Mouse (Mus musculus) heart, postnatal 10 days (tissue): ENCODE data around the gene Pdgfra. TPM values are rescaled to one million over a fixed set of nuclear protein-coding genes. Genes with fewer than 3 reads are reported as not detected.

Experiments
- DNase-seq, 2 experiments: peaks; one replicate each; pipeline ENCODE4 v3.0.0; 2021
- intact Hi-C: fragments of 180-260 bp; cut with DNase I; formaldehyde crosslinking; loops from one replicate; pipeline ENCODE4 v1.15.1; 2025
- total RNA-seq, 2 experiments: library from RNA; stranded (reverse); gene quantifications; 2 replicates each; pipeline ENCODE4 v1.2.3; 2021

Pdgfra gene
- total RNA-seq, 2 experiments from 2014 or later = 43.3 to 51.1 TPM

DNA sequence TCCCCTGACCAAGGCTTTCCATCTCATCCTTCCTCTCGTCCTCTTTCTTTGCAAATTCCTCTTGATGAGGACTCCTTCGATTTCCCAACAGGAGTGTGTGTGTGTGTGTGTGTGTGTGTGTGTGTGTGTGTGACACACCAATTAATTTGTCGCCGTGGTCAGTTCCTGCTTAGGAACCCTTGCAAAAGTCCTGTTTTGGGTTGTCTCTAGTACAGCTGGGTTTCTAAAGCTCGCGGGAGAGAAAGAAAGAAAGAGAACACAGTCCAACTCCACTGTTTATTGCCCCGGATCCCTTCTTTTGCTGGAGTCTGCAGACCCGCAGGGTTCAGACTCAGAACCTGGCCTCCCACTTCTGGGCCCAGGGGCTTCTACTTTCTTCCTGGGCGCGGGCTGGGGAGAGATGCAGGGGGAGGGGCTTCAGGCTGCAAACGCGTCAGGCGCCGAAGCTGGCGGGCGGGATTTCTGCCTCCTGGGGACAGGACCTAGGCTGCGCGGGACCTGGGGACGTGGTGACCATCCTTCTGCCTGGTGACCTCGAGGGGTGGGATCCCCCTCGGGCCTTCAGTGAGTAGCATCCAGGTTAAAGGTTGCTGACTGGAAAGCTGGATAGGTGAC lies 2.6 kb downstream of the Pdgfra start:
- DNase-seq = peak; percentile 67 to 70
- intact Hi-C loops = loop anchor here (5.0 kb wide), 2 partner anchors 617 to 1392 kb away; partner anchors contain the start of gene Fip1l1

- intact Hi-C loops = loop anchor here (5.0 kb wide), 1 partner anchor 618 kb away; the partner anchor contains the start of gene Fip1l1
- DNase-seq = no peak
Measured at GRCm38 (mm10) chr5:75155281-75155680, 3.2 kb downstream of the Pdgfra start.

DNA sequence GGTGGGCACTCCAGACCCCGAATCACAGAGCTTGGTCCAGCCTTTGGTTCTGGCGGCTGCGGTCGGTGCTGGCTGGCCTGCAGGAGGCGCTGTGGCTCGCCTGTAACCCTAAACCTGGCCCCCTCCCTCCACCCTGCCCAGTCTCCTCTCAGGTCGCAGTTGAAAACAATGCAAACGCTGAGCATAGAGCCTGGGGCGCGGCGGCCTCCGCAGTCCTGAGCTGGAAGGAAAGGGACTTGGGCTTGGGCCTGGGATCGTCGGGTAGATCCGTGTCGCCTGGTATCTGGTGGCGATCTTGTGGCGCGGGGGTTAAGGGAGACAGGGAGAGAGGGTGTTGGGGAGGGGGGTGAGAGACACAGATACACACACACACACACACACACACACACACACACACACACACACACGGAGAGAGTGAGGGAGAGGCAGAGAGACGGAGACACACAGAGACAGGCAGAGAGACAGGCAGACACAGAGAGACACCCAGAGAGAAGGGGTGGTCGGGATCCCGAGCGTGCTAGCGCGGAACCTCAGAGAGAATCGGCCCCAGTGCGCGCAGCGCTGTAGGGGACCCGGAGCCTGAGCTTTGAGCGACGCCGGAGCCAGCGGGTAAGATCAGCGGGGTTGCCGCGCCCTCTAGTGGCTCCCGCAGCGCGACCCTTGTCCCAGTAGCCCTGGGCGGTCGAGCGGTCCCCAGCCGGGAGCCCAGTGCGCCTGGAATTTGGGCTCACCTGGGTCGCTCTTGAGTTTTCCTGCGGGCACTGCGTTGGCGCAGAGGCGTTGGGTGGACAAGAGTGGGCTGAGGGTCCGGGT lies 3.9 kb downstream of the Pdgfra start:
- peak; percentile 91 to 93 for DNase-seq
- intact Hi-C loops = loop anchor here (2.0 to 5.0 kb wide), 5 partner anchors 363 to 1469 kb away; partner anchors contain the start of gene Fip1l1

- peak in 1 of 2 experiments; percentile 64 for DNase-seq
- intact Hi-C loops = loop anchor here (1.0 to 5.0 kb wide), 6 partner anchors 364 to 1470 kb away; partner anchors contain the start of gene Fip1l1
Measured at GRCm38 (mm10) chr5:75156554-75157036, 4.5 kb downstream of the Pdgfra start.

GRCm38 (mm10) chr5:75157038-75157437 lies 4.9 kb downstream of the Pdgfra start:
- peak; percentile 82 to 84 for DNase-seq
- intact Hi-C loops = loop anchor here (1.0 to 5.0 kb wide), 6 partner anchors 364 to 1470 kb away; partner anchors contain the start of gene Fip1l1

- DNase-seq = no peak
- intact Hi-C loops = no loop called here
Measured at GRCm38 (mm10) chr5:75160530-75161170, 8.6 kb downstream of the Pdgfra start.

DNA sequence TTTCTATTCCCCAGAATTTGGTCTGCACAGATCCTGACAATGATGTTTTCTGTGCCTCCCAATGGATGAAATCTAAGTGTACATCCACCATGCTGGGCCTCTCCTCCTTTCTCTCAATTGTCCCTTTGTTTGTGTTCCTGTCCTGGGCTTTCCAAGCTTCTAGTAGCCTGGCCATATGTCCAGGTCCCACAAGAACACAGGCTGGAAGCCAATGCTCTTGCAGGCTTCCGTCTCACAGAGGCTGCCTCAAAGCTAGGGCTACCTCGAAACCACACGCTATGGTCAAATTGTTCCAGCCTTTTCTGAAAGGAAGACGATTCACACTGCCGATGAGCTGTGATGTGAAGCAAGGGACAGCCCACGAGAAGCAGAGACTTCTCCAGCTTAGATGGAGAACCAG lies 9.5 kb downstream of the Pdgfra start:
- intact Hi-C loops = no loop called here
- no peak for DNase-seq

DNA sequence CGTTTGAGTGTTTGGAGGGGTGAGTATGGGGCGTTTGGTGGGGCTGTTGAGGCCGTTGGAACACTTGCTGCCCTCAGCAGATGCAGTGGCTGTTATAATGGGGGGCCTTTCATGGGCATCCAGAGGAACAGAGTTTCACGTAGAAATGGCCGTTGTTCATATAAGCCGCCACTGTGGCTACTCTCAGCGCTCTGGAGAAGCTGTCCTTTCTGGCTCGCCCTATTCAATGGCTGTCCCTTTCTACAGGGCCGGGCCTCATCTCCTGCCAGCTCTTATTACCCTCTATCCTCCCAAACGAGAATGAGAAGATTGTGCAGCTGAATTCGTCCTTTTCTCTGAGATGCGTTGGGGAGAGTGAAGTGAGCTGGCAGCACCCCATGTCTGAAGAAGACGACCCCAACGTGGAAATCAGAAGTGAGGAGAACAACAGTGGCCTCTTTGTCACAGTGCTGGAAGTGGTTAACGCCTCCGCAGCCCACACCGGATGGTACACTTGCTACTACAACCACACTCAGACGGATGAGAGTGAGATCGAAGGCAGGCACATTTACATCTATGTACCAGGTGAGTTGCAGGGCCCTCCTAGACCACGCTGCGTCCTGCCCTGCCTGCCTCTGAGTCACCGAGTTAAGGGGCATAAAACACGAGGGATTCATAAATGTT lies 11.3 kb downstream of the Pdgfra start:
- no peak for DNase-seq
- intact Hi-C loops = no loop called here

- intact Hi-C loops = no loop called here
Measured at GRCm38 (mm10) chr5:75164688-75165087, 12.6 kb downstream of the Pdgfra start.

DNA sequence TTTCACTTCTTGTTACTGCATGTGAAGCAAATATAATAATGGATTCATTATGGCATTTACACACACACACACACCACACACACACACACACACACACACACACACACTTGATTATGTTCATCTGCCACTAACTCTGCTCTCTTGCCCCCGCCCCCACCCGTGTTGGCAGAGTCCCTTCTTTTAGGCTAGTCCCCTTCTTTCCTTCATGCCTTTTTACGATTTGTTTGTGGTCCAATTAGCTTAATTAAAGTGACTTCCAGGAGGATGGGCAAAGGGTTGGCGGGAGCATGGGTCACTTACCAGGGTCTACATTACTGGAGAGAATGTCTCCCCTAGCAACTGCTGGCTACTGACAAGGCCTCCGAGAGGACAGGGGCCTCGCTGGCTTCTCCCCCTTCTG lies 17.7 kb downstream of the Pdgfra start:
- DNase-seq = no peak
- intact Hi-C loops = no loop called here

More at GRCm38 (mm10) chr5:75164688-75165087, 12.6 kb downstream of the Pdgfra start:
- DNase-seq = peak in 1 of 2 experiments; percentile 34

GRCm38 (mm10) chr5:75171859-75172258 lies 19.8 kb downstream of the Pdgfra start:
- intact Hi-C loops = no loop called here
- DNase-seq = no peak

- intact Hi-C loops = no loop called here
- DNase-seq = no peak
Measured at GRCm38 (mm10) chr5:75179249-75179648, 27.2 kb downstream of the Pdgfra start.

DNA sequence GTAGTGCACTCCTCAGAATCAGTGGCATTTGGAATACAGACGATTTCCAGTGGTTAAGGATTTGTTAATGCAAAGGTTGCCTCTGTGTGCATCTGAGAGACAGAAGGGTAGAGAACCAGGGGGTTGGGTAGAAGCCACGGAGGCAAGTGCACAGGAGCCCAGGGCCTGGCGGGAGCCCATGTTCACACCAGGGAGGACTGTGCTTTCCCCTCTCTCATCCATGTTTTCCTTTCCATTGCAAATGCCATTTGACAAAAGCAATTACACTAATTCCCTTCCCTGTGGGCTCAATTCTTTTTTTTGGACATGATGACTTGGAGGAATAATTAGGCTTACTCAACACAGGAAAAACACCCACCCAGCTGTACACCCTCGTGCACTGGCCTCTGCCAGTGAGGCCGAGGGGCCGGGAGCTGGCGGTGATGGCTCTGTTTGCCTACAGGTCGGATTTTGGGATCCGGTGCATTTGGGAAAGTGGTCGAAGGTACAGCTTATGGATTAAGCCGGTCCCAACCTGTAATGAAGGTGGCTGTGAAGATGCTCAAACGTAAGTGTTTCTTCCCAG lies 27.7 kb downstream of the Pdgfra start:
- intact Hi-C loops = no loop called here
- DNase-seq = no peak

DNA sequence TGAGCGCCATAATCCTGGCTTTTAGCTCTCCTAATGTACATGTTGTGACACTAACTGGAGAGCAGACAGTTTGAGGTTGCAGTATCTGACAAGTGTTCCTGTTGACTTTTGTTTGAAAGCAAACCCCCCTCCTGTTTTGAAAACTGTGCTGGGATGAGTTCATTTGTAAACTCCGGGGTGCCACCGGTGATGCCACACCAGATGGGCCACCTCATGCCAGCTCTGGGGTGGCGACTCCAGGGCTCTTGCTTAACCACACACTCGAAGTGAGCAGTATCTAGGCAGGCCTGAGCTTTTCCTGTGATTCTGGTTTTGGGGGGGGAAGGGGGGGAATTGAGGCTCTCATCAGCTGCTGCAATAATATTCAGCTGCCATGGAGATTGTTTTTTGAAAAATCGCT lies 31.6 kb downstream of the Pdgfra start:
- DNase-seq = no peak
- intact Hi-C loops = no loop called here

- DNase-seq = peak in 1 of 2 experiments; percentile 20
- intact Hi-C loops = no loop called here
Measured at GRCm38 (mm10) chr5:75184112-75184511, 32.0 kb downstream of the Pdgfra start.

- intact Hi-C loops = no loop called here
Measured at GRCm38 (mm10) chr5:75184693-75185235, 32.7 kb downstream of the Pdgfra start.

GRCm38 (mm10) chr5:75185584-75185983 lies 33.5 kb downstream of the Pdgfra start:
- intact Hi-C loops = no loop called here

More at GRCm38 (mm10) chr5:75184693-75185235, 32.7 kb downstream of the Pdgfra start:
- no peak for DNase-seq

DNA sequence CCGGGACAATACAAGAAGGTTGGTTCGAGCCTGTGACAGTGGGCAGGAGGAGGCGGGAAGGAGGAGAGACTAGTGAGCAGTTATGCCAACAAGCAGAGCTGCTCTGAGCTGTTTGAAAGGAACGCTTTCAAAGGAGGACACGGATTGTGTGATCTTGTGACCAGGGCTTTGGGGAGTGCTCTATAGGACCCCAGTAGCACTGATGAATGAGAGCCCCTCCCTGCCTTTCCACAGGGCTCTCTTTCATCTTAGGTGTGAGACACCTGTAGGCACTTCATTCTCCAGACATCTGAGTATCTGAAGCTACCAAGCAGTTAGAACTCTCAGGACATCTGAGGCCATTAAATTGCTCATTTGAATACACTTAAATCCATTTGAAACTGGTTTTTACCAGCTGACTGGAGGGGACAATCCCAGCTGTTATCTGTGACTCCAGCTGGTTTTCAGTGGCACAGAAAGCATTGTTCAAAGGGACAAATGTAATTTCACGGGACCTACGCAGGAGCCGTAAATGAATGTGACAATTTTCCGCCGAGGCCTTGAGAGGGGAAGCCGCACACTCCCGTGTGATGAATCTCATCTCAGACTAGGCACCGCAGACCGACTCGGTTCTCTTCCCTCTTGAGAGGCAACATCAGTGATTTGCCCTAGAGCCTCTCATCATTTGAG lies 37.4 kb downstream of the Pdgfra start:
- DNase-seq = no peak
- intact Hi-C loops = no loop called here

More at GRCm38 (mm10) chr5:75185584-75185983, 33.5 kb downstream of the Pdgfra start:
- DNase-seq = peak; percentile 11 to 23

DNA sequence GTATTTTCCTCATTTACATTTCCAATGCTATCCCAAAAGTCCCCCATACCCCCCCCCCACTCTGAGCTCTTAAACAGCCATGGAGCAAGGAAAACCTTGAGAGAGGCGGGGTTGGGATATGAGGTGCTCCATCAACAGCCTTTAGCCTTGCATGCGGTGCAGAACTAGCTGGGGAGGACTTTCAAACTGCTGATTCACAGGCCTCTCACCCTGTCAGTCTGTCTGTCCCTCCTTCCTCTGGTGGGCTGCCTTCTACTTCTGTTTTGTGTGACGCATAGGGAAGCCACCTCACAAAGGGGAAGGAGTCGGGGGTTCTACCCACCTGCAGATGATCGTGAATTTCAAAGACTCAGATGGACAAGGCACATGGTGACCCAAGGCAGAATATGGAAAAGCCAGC lies 41.0 kb downstream of the Pdgfra start:
- intact Hi-C loops = no loop called here
- no peak for DNase-seq
